Mouse (Mus musculus): ENCODE data around the gene Atp6ap2.
"Not testable (repeated sequence)": the region's sequence is repeated elsewhere in the genome, so short reads cannot be mapped to it uniquely, and the experiment has no call there.

The Atp6ap2 gene

DNA sequence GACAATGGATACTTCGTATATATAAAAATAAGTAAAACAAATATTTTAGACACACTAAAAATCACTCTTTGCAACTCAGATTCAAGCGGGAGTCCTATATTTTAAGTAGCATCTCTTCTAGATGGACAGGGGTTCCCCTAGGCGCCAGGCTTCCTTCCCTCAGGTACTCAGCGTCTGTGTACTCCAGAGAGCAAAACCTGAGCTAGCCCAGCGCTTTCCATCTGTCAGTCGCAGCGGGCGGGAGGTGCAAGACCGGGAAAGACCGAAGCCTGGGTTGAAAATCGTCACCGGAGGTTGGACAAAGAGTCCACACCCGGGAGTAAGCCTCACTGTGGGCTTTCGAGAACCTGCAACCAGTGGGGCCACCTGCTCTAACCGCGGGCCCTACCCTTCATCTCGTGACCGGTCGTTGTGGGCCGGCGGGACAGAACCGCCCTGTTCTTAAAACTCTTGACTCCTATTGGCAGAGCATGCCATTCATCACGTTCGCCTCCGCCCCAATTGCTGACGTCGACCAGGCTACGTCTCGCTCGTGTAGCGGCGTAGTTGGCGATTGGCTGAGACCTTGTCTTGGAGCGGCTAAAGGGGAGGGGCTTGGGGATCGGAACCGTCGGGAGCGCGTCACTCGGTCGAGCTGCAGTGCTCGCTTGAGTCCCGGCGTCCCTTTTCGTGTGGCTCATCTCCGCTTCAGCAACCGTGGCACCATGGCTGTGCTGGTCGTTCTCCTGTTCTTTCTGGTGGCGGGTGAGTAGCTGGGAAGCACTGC, at the start of gene Atp6ap2:
Gene Atp6ap2 (plus strand): TSS at position 610 of the 766 bp plus-strand sequence.
- peak; percentile 95 for DNase-seq

DNA sequence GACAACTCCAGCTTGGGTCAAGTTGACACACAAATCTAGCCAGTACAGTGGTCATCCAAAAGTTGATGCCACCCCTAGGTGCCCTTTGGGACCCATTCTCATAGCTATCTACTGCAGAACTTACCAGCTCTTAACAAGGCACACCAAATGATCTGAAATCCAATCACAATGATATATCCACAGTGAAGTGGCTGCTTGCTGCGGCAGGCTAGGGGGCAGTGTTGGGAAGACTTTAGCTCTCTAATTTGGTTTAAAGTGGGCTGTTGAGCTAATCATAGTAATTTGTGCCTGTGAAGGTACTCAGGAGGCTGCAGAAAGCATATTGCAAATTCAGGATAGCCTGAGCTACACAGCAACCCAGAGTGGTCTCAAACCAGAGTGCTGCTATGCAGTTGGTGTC, 43.2 kb upstream of the Atp6ap2 start:
- DNase-seq = no peak

DNA sequence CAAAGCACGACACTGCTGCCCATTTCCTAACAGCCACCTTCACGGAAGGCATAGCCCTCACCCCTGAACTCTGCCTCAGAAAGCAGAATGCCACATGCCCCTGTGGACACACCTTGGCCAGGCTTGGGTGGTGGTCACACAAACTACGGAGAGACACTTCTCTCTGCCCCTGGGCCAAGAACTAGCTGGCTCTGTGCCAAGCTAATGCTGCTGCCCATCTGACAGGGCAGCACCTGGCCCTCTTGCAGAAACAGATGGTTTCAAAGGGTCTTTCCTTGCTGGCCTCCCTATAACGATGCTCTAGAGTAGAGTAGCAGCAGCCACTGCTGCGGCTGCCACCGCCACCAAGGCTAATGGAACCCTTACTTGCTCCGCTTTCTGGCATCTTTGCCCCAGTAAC, 30.5 kb upstream of the Atp6ap2 start:
- DNase-seq = no peak

DNA sequence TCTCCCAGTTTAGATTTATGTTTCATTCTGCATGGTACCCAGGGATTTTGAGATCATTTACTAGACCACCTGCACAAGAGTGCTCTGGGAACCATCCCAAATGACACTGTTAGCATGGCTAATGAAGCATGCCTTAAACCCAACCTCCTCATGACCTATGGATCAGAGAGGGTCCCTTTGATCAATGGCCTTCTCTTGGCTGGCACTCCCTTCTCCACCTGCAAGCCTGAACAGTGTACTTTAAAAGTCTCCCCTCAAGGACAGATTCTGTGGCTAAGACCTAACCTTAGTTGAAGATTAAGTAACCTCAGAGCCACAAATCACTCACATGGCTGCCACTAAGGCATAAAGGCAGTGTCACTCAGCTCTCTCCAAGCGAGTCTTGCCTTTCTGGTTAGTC, 16.2 kb upstream of the Atp6ap2 start:
- no peak for DNase-seq

- no peak for DNase-seq
Measured at GRCm38 (mm10) chrX:12577936-12578335, 9.7 kb upstream of the Atp6ap2 start.

GRCm38 (mm10) chrX:12578339-12578868, 9.2 kb upstream of the Atp6ap2 start:
- no peak for DNase-seq

- no peak for DNase-seq
Measured at GRCm38 (mm10) chrX:12583261-12583660, 4.3 kb upstream of the Atp6ap2 start.

DNA sequence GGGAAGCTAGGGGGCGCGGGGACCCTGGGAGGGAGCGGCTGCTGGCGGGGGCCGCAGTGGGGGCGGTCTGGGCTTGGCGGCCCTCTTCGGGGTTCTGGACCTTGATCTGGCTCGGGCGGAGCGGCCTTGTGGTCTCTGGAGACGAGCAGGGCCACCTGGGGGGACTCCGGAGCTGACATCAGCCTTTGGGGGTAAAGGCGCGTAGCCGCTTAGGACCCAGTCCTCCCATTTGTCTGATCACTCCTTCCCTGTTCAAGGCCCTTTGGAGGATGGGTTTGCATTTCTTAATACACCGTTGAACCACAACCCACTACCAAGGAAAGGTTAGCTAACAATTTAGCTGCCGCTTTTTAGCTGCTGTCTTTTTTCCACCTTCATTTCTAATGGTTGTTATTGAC, 356 bp downstream of the Atp6ap2 start:
- DNase-seq = no peak

GRCm38 (mm10) chrX:12591401-12591943, 3.9 kb downstream of the Atp6ap2 start:
- DNase-seq = no peak

DNA sequence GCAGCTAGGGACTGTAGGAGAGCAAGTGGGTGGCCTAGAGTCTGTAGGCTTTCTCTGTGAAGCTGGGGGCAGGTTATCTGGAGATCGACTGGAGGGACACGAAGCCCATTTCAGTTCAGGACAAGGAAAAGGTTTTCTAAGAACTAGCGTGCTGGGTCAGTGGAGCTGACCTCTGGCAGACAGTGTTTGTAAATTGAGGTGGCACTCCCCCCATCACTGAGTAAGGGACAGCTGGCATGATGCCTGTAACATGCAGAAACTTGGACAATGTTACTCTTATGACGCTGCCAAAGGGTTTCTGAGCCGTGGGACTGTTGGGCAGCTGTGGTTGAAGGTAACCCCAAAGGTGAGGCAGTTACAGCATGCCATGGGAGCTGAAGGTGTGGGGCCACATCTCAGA, 4.4 kb downstream of the Atp6ap2 start:
- DNase-seq = peak; percentile 28

- DNase-seq = no peak
Measured at GRCm38 (mm10) chrX:12593824-12594223, 6.2 kb downstream of the Atp6ap2 start.

- not testable (repeated sequence) for DNase-seq
Measured at GRCm38 (mm10) chrX:12610541-12610940, 22.9 kb downstream of the Atp6ap2 start.

DNA sequence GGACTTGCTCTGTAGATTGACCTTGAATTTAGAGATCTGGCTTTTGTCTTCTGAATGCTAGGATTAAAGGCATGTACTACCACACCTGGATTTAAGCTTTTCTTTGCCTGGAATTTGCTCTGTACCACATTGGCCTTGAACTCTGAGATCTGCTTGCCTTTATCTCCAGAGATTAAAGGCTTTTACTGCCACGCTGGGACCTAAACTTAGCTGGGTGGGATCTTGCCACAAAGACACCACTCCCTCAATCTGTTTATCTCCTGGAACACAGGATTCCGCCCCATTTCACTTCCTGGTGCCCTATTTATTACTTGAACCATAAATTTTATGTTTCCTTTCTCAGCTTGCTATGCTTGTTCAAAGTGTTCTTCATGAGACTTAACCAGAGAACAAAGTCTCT, 23.6 kb downstream of the Atp6ap2 start:
- no peak for DNase-seq

GRCm38 (mm10) chrX:12612360-12612759, 24.8 kb downstream of the Atp6ap2 start:
- DNase-seq = not testable (repeated sequence)

DNA sequence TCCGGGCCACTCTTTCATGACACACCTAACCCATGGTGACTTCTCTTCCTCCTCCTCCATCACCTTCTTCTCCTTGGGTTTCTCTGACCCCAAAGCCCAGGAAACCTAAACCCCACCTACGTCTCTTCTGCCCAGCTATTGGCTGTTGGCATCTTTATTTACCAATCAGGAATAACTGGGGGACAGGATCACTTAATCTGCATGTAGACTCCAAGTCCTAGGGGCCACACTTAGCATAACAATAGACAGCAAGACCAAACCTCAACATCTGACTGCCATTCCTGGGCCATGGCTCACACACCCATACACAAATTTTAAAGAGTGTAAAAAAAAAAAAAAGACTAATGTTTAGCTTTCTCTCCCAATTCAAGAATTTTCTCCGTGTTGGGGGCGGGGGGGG, 37.5 kb downstream of the Atp6ap2 start:
- DNase-seq = no peak

DNA sequence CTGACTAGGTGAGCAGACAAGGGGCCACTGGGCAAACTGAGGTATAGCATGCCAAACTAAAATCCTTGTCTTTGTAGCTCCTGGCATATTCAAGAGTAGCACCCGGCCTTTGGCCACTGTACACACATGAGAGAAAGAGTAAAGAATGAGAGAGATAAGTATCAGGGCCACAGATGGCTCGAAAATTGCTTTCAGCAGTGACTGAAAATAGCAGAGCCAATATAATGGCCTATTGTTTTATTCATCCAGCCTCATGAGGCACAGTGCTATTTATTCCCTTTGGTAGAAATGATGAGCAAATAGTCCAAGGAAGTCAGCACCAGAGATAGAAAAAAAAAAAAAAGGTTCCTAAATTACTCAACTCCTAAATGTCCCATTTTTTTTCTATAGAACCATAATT, 57.4 kb downstream of the Atp6ap2 start:
- no peak for DNase-seq

GRCm38 (mm10) chrX:12645531-12646304, 58.1 kb downstream of the Atp6ap2 start:
- DNase-seq = no peak

GRCm38 (mm10) chrX:12651906-12652305, 64.3 kb downstream of the Atp6ap2 start:
- no peak for DNase-seq

DNA sequence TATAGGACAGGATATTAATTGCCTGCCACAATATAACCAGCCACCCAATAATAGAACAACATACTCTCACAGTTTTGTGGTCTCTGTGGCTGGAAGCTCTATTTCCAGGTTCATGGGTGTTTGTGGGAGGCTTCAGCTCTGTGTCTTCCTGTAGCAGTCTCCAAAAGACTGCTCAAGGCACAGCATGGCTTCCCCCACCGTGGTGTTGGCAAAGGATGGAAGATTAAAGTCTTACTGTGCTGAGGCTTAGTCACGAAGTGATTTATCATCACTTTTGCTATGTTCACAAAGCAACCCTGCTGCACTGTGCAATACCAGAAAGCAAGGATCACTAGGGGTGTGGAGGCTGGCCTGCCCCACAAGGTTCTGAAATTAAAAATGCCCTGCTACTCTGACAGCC, 66.3 kb downstream of the Atp6ap2 start:
- DNase-seq = no peak
